Mouse (Mus musculus) kidney, embryonic 15.5 days (tissue): ENCODE data around the gene Pak6. TPM values are rescaled to one million over a fixed set of nuclear protein-coding genes. Genes with fewer than 3 reads are reported as not detected.

Experiments
- ATAC-seq: fragments of 200-750 bp; cut with Nextera tagmentation; replicated peaks from 2 replicates; pipeline ENCODE4 v1.8.0; 2017; ENCODE audit warnings: moderate TSS enrichment; ENCODE audit not compliant: low FRiP score
- H3K27ac ChIP-seq: fragments of 300-500 bp; sonication (generic); 2 replicates; pipeline ENCODE4 v1.5.1; 2015; ENCODE audit warnings: mild to moderate bottlenecking, inconsistent platforms
- H3K27me3 ChIP-seq: fragments of 300-500 bp; sonication (generic); 2 replicates; pipeline ENCODE4 v1.6.1; 2015; ENCODE audit warnings: inconsistent platforms
- H3K36me3 ChIP-seq: fragments of 300-500 bp; sonication (generic); 2 replicates; pipeline ENCODE4 v1.6.1; 2015; ENCODE audit warnings: inconsistent platforms
- H3K4me1 ChIP-seq: fragments of 300-500 bp; sonication (generic); 2 replicates; pipeline ENCODE4 v1.6.1; 2015; ENCODE audit warnings: inconsistent platforms
- H3K4me2 ChIP-seq: fragments of 300-500 bp; sonication (generic); 2 replicates; pipeline ENCODE4 v1.6.1; 2015; ENCODE audit warnings: moderate library complexity, mild to moderate bottlenecking, inconsistent platforms
- H3K4me3 ChIP-seq: fragments of 300-500 bp; sonication (generic); replicated peaks from 2 replicates; pipeline ENCODE4 v1.5.1; 2015; ENCODE audit warnings: mild to moderate bottlenecking, inconsistent platforms
- H3K9ac ChIP-seq: fragments of 300-500 bp; sonication (generic); 2 replicates; pipeline ENCODE4 v1.6.1; 2015; ENCODE audit warnings: mild to moderate bottlenecking, inconsistent platforms
- H3K9me3 ChIP-seq: fragments of 300-500 bp; sonication (generic); replicated peaks from 2 replicates; pipeline ENCODE4 v1.6.1; 2016; ENCODE audit warnings: inconsistent platforms
- WGBS: fragments of 180-500 bp; shearing (Covaris S2); methylation state at CpG from one replicate; pipeline ENCODE4 v1.1.7; 2015; ENCODE audit warnings: mixed read lengths; 5-methylcytosine and 5-hydroxymethylcytosine counted together
- polyA plus RNA-seq: library from polyadenylated mRNA; unstranded; fragments of >200 nt; fragmentation: Nextera tagmentation; extraction: Ambion mirVana; gene quantifications from 2 replicates; pipeline ENCODE4 v1.2.1, GENCODE M21; 2015

The Pak6 gene
- polyA plus RNA-seq, 1 experiment from 2014 or later = 1.3 TPM

GRCm38 (mm10) chr2:118686693-118687092 is 23.6 kb downstream of the Pak6 start:
- H3K27me3 ChIP-seq = peaks cover 20% of the 10 kb centered on the region; the same call in 1 of the 2 replicates
- WGBS = 69% methylated on average over 8 of the region's 8 CpGs
- no peaks in the 10 kb centered on the region for H3K9me3 ChIP-seq
- no peak overlapping the region for H3K27ac ChIP-seq
- ATAC-seq = no peak
- no peak overlapping the region for H3K4me3 ChIP-seq
- H3K36me3 ChIP-seq = no peaks in the 10 kb centered on the region
- H3K4me1 ChIP-seq = 0 out of 2 replicates have a peak, but pooled peaks cover 3% of the 10 kb centered on the region
- no peak overlapping the region for H3K9ac ChIP-seq
- H3K4me2 ChIP-seq = no peak overlapping the region

- 94% methylated on average over 3 of the region's 3 CpGs for WGBS
- no peak for ATAC-seq
- H3K9me3 ChIP-seq = no peaks in the 10 kb centered on the region
These were observed 24.7 kb downstream of the Pak6 start for GRCm38 (mm10) chr2:118687791-118688190.

GRCm38 (mm10) chr2:118689875-118690274 is 26.8 kb downstream of the Pak6 start:
- Histone ChIP-seq H3K9ac (no peak overlapping the region), H3K36me3 (no peaks in the 10 kb centered on the region), H3K27ac (no peak overlapping the region), H3K27me3 (peaks cover 41% of the 10 kb centered on the region), H3K4me1 (no peaks in the 10 kb centered on the region), H3K4me3 (no peak overlapping the region), H3K4me2 (no peak overlapping the region), H3K9me3 (no peaks in the 10 kb centered on the region)
- 75% methylated on average over 10 of the region's 10 CpGs for WGBS
- ATAC-seq = 0 out of 2 replicates have a peak, but pooled peaks have one; percentile 16

More at GRCm38 (mm10) chr2:118687791-118688190, 24.7 kb downstream of the Pak6 start:
- H3K4me2 ChIP-seq = no peak overlapping the region
- peaks cover 28% of the 10 kb centered on the region; the same call in 1 of the 2 replicates for H3K27me3 ChIP-seq
- H3K9ac ChIP-seq = no peak overlapping the region
- no peak overlapping the region for H3K4me3 ChIP-seq
- H3K4me1 ChIP-seq = no peaks in the 10 kb centered on the region
- H3K27ac ChIP-seq = no peak overlapping the region
- no peaks in the 10 kb centered on the region for H3K36me3 ChIP-seq

- Histone ChIP-seq H3K9ac (no peak overlapping the region), H3K4me3 (no peak overlapping the region), H3K27me3 (peaks cover 67% of the 10 kb centered on the region), H3K4me2 (no peak overlapping the region), H3K4me1 (peaks cover 18% of the 10 kb centered on the region), H3K36me3 (no peaks in the 10 kb centered on the region), H3K9me3 (no peaks in the 10 kb centered on the region), H3K27ac (no peak overlapping the region)
- 78% methylated on average over 19 of the region's 19 CpGs for WGBS
- ATAC-seq = no peak
These were observed 30.4 kb downstream of the Pak6 start for GRCm38 (mm10) chr2:118693370-118693966.

- Histone ChIP-seq H3K9ac (no peak overlapping the region), H3K9me3 (no peaks in the 10 kb centered on the region), H3K27me3 (peaks cover 79% of the 10 kb centered on the region), H3K4me1 (peaks cover 29% of the 10 kb centered on the region), H3K27ac (no peak overlapping the region), H3K4me3 (no peak overlapping the region), H3K4me2 (no peak overlapping the region), H3K36me3 (no peaks in the 10 kb centered on the region)
- WGBS = 28% methylated on average over 11 of the region's 11 CpGs
- ATAC-seq = no peak
These were observed 32.7 kb downstream of the Pak6 start for GRCm38 (mm10) chr2:118695677-118696232.

GRCm38 (mm10) chr2:118696451-118697308 is 33.6 kb downstream of the Pak6 start:
- peaks cover 33% of the 10 kb centered on the region for H3K4me1 ChIP-seq
- ATAC-seq = no peak
- WGBS = 47% methylated on average over 21 of the region's 21 CpGs
- H3K36me3 ChIP-seq = no peaks in the 10 kb centered on the region
- H3K9me3 ChIP-seq = no peaks in the 10 kb centered on the region
- no peak overlapping the region for H3K9ac ChIP-seq
- H3K4me2 ChIP-seq = no peak overlapping the region
- H3K27me3 ChIP-seq = peaks cover 89% of the 10 kb centered on the region
- H3K27ac ChIP-seq = no peak overlapping the region
- H3K4me3 ChIP-seq = no peak overlapping the region

- no peak overlapping the region for H3K4me3 ChIP-seq
- peaks cover 37% of the 10 kb centered on the region for H3K4me1 ChIP-seq
- H3K27me3 ChIP-seq = peaks cover 90% of the 10 kb centered on the region
- no peaks in the 10 kb centered on the region for H3K36me3 ChIP-seq
- 46% methylated on average over 5 of the region's 5 CpGs for WGBS
- no peak overlapping the region for H3K27ac ChIP-seq
- H3K4me2 ChIP-seq = no peak overlapping the region
- ATAC-seq = no peak
- H3K9me3 ChIP-seq = no peaks in the 10 kb centered on the region
- H3K9ac ChIP-seq = no peak overlapping the region
These were observed 34.3 kb downstream of the Pak6 start for GRCm38 (mm10) chr2:118697311-118697877.

- Histone ChIP-seq H3K9ac (no peak overlapping the region), H3K4me3 (no peak overlapping the region), H3K4me1 (peaks cover 42% of the 10 kb centered on the region), H3K9me3 (no peaks in the 10 kb centered on the region), H3K4me2 (no peak overlapping the region), H3K27me3 (peaks cover 90% of the 10 kb centered on the region), H3K27ac (no peak overlapping the region), H3K36me3 (no peaks in the 10 kb centered on the region)
- no peak for ATAC-seq
- WGBS = 22% methylated on average over 7 of the region's 7 CpGs
These were observed 34.9 kb downstream of the Pak6 start for GRCm38 (mm10) chr2:118697955-118698354.

- no peak for ATAC-seq
- no peak overlapping the region for H3K9ac ChIP-seq
- H3K9me3 ChIP-seq = no peaks in the 10 kb centered on the region
- peaks cover 58% of the 10 kb centered on the region for H3K4me1 ChIP-seq
- H3K36me3 ChIP-seq = no peaks in the 10 kb centered on the region
- H3K4me3 ChIP-seq = peak overlapping the region; percentile 21
- 2% methylated on average over 32 of the region's 32 CpGs for WGBS
- peaks cover 93% of the 10 kb centered on the region for H3K27me3 ChIP-seq
- peak overlapping the region; percentile 51 for H3K4me2 ChIP-seq
- H3K27ac ChIP-seq = no peak overlapping the region
These were observed 37.3 kb downstream of the Pak6 start for GRCm38 (mm10) chr2:118700179-118701062.

GRCm38 (mm10) chr2:118701161-118701560 is 38.1 kb downstream of the Pak6 start:
- no peak for ATAC-seq
- Histone ChIP-seq H3K27ac (no peak overlapping the region), H3K36me3 (no peaks in the 10 kb centered on the region), H3K4me1 (peaks cover 61% of the 10 kb centered on the region), H3K9ac (no peak overlapping the region), H3K9me3 (no peaks in the 10 kb centered on the region), H3K27me3 (peaks cover 93% of the 10 kb centered on the region), H3K4me3 (0 out of 2 replicates have a peak overlapping the region, but pooled peaks have one; percentile 21), H3K4me2 (peak overlapping the region; percentile 51; the same call in 1 of the 2 replicates)
- 12% methylated on average over 5 of the region's 5 CpGs for WGBS
